Mouse (Mus musculus) lung, embryonic 14.5 days (tissue): Measurements from ENCODE around the gene Emc3. TPM values are rescaled to one million over a fixed set of nuclear protein-coding genes. Genes with fewer than 3 reads are reported as not detected.

Experiments
- ATAC-seq: fragments of 200-750 bp; cut with Nextera tagmentation; 2 replicates; pipeline ENCODE4 v1.8.0; 2017; ENCODE audit warnings: mild to moderate bottlenecking, moderate TSS enrichment, moderate library complexity; ENCODE audit not compliant: insufficient read depth
- DNase-seq: peaks from one replicate; pipeline ENCODE4 v3.0.0-alpha.2; 2015
- H3K27ac ChIP-seq: fragments of 300-500 bp; sonication (generic); 2 replicates; pipeline ENCODE4 v1.5.1; 2014; ENCODE audit warnings: low read depth, mild to moderate bottlenecking, moderate library complexity
- H3K27me3 ChIP-seq: fragments of 300-500 bp; sonication (generic); 2 replicates; pipeline ENCODE4 v1.6.1; 2014; ENCODE audit warnings: low read length, control low read depth; ENCODE audit not compliant: insufficient read depth
- H3K36me3 ChIP-seq: fragments of 300-500 bp; sonication (generic); 2 replicates; pipeline ENCODE4 v1.6.1; 2014; ENCODE audit warnings: control low read depth; ENCODE audit not compliant: insufficient read depth
- H3K4me1 ChIP-seq: fragments of 300-500 bp; sonication (generic); 2 replicates; pipeline ENCODE4 v1.6.1; 2014; ENCODE audit warnings: antibody characterized with exemption, control low read depth; ENCODE audit not compliant: insufficient read depth
- H3K4me2 ChIP-seq: fragments of 300-500 bp; sonication (generic); 2 replicates; pipeline ENCODE4 v1.6.1; 2014; ENCODE audit warnings: mild to moderate bottlenecking
- H3K4me3 ChIP-seq: fragments of 300-500 bp; sonication (generic); 2 replicates; pipeline ENCODE4 v1.5.1; 2014; ENCODE audit warnings: low read depth, low read length
- H3K9ac ChIP-seq: fragments of 300-500 bp; sonication (generic); 2 replicates; pipeline ENCODE4 v1.6.1; 2014
- H3K9me3 ChIP-seq: fragments of 300-500 bp; sonication (generic); 2 replicates; pipeline ENCODE4 v1.6.1; 2016; ENCODE audit warnings: low read depth, low read length, control low read depth
- CTCF ChIP-seq: IDR thresholded peaks from 2 replicates; pipeline ENCODE4 v1.5.1; 2016; ENCODE audit warnings: antibody characterized with exemption, low read depth
- WGBS: fragments of 180-500 bp; shearing (Covaris S2); extraction: QIAGEN DNeasy Blood & Tissue Kit; methylation state at CpG from one replicate; pipeline ENCODE4 v1.1.7; 2014; 5-methylcytosine and 5-hydroxymethylcytosine counted together
- polyA plus RNA-seq: library from polyadenylated mRNA; unstranded; fragments of >200 nt; fragmentation: Nextera tagmentation; extraction: Ambion mirVana; gene quantifications from 2 replicates; pipeline ENCODE4 v1.2.1, GENCODE M21; 2014

The Emc3 gene
- polyA plus RNA-seq: 92.8 and 97.6 TPM in 2 replicates

GRCm38 (mm10) chr6:113530932-113531839 is at the start of gene Emc3, which contains the start of gene Fancd2:
TSS of gene Emc3 (minus strand) at chr6:113531652.
TSS of gene Fancd2 (plus strand) at chr6:113531682.
- H3K36me3 ChIP-seq: peaks cover 9% of the 10 kb centered on the region
- no peak for TF ChIP-seq CTCF
- H3K9me3 ChIP-seq: no peaks in the 10 kb centered on the region
- H3K4me1 ChIP-seq: no peaks in the 10 kb centered on the region; the same call in 1 of the 2 replicates
- ATAC-seq: peak; percentile 95
- H3K4me2 ChIP-seq: peak within 1 kb of the TSS; percentile 89
- peak within 1 kb of the TSS; percentile 69 for H3K27ac ChIP-seq
- H3K4me3 ChIP-seq: peak within 1 kb of the TSS; percentile 91
- peak within 1 kb of the TSS; percentile 85 for H3K9ac ChIP-seq
- peak; percentile 97 for DNase-seq
- WGBS: under 1% methylated on average over 47 of the region's 47 CpGs
- no peaks in the 10 kb centered on the region for H3K27me3 ChIP-seq

GRCm38 (mm10) chr6:113579306-113579705 is 47.9 kb upstream of the Emc3 start:
- WGBS: 89% methylated on average over 3 of the region's 3 CpGs
- H3K4me1 ChIP-seq: no peaks in the 10 kb centered on the region
- DNase-seq: no peak
- no peak overlapping the region for H3K27ac ChIP-seq
- H3K27me3 ChIP-seq: no peaks in the 10 kb centered on the region
- ATAC-seq: no peak
- H3K4me3 ChIP-seq: no peak overlapping the region
- no peaks in the 10 kb centered on the region for H3K9me3 ChIP-seq
- H3K36me3 ChIP-seq: peaks cover 15% of the 10 kb centered on the region; the same call in 1 of the 2 replicates
- TF ChIP-seq CTCF: no peak
- no peak overlapping the region for H3K9ac ChIP-seq
- H3K4me2 ChIP-seq: no peak overlapping the region

GRCm38 (mm10) chr6:113576044-113576443 is 44.6 kb upstream of the Emc3 start:
- no peaks in the 10 kb centered on the region for H3K9me3 ChIP-seq
- no peak overlapping the region for H3K4me3 ChIP-seq
- ATAC-seq: no peak
- no peak for DNase-seq
- H3K27me3 ChIP-seq: no peaks in the 10 kb centered on the region
- peaks cover 32% of the 10 kb centered on the region; the same call in 1 of the 2 replicates for H3K36me3 ChIP-seq
- H3K4me1 ChIP-seq: no peaks in the 10 kb centered on the region
- no peak for TF ChIP-seq CTCF
- WGBS: 93% methylated on average over 6 of the region's 6 CpGs
- no peak overlapping the region for H3K27ac ChIP-seq
- H3K4me2 ChIP-seq: no peak overlapping the region
- no peak overlapping the region for H3K9ac ChIP-seq

GRCm38 (mm10) chr6:113564557-113564956 is 33.1 kb upstream of the Emc3 start:
- Histone ChIP-seq H3K4me2 (no peak overlapping the region), H3K4me1 (no peaks in the 10 kb centered on the region), H3K4me3 (no peak overlapping the region), H3K9ac (no peak overlapping the region), H3K36me3 (peaks cover 47% of the 10 kb centered on the region; the same call in 1 of the 2 replicates), H3K9me3 (no peaks in the 10 kb centered on the region), H3K27ac (no peak overlapping the region), H3K27me3 (no peaks in the 10 kb centered on the region)
- ATAC-seq: no peak
- peak; percentile 71 for DNase-seq
- TF ChIP-seq CTCF: no peak
- WGBS: 71% methylated on average over 1 of the region's 1 CpGs

GRCm38 (mm10) chr6:113559736-113560135 is 28.3 kb upstream of the Emc3 start:
- TF ChIP-seq CTCF: no peak
- Histone ChIP-seq H3K9ac (no peak overlapping the region), H3K27me3 (no peaks in the 10 kb centered on the region), H3K27ac (no peak overlapping the region), H3K36me3 (peaks cover 36% of the 10 kb centered on the region), H3K4me3 (no peak overlapping the region), H3K4me2 (no peak overlapping the region), H3K9me3 (no peaks in the 10 kb centered on the region), H3K4me1 (no peaks in the 10 kb centered on the region)
- WGBS: 75% methylated on average over 6 of the region's 6 CpGs
- no peak for ATAC-seq
- DNase-seq: no peak

GRCm38 (mm10) chr6:113543906-113544481 is 12.5 kb upstream of the Emc3 start:
- Histone ChIP-seq H3K4me1 (no peaks in the 10 kb centered on the region), H3K9me3 (no peaks in the 10 kb centered on the region), H3K27me3 (no peaks in the 10 kb centered on the region), H3K4me3 (no peak overlapping the region), H3K9ac (no peak overlapping the region), H3K36me3 (peaks cover 11% of the 10 kb centered on the region), H3K4me2 (no peak overlapping the region), H3K27ac (no peak overlapping the region)
- 91% methylated on average over 8 of the region's 12 CpGs for WGBS
- ATAC-seq: no peak
- TF ChIP-seq CTCF: no peak
- DNase-seq: no peak

- no peak for TF ChIP-seq CTCF
- Histone ChIP-seq H3K27ac (no peak overlapping the region), H3K36me3 (peaks cover 23% of the 10 kb centered on the region), H3K9ac (no peak overlapping the region), H3K4me2 (no peak overlapping the region), H3K4me3 (no peak overlapping the region), H3K4me1 (no peaks in the 10 kb centered on the region), H3K9me3 (no peaks in the 10 kb centered on the region), H3K27me3 (no peaks in the 10 kb centered on the region)
- DNase-seq (no peak), ATAC-seq (no peak)
- 84% methylated on average over 6 of the region's 6 CpGs for WGBS
Observed at GRCm38 (mm10) chr6:113541610-113542009, 10.2 kb upstream of the Emc3 start.
